Mouse (Mus musculus) liver (tissue): ENCODE measurements around the gene Hamp2.

Experiments used
- DNase-seq: peaks from one replicate; pipeline ENCODE4 v3.0.0-alpha.2; 2020; ENCODE audit warnings: mixed read lengths

Gene Hamp2

GRCm38 (mm10) chr7:30888786-30889185 is 35.7 kb downstream of the Hamp2 start:
- no peak for DNase-seq

GRCm38 (mm10) chr7:30887568-30888188 is 36.8 kb downstream of the Hamp2 start:
- no peak for DNase-seq

- no peak for DNase-seq
Observed at GRCm38 (mm10) chr7:30886852-30887251, 37.6 kb downstream of the Hamp2 start.

GRCm38 (mm10) chr7:30884047-30884446 is 40.4 kb downstream of the Hamp2 start:
- no peak for DNase-seq

- DNase-seq: no peak
Observed at GRCm38 (mm10) chr7:30881367-30881766, 43.1 kb downstream of the Hamp2 start.

- DNase-seq: no peak
Observed at GRCm38 (mm10) chr7:30880176-30880575, 44.3 kb downstream of the Hamp2 start, which contains the start of gene Cd22. Gene Cd22, minus strand, starts transcription at chr7:30880342.

- no peak for DNase-seq
Observed at GRCm38 (mm10) chr7:30878950-30879349, 45.5 kb downstream of the Hamp2 start.

- DNase-seq: peak; percentile 74
Observed at GRCm38 (mm10) chr7:30873083-30873482, 51.4 kb downstream of the Hamp2 start.
